Mouse (Mus musculus): ENCODE data around the gene Padi6. TPM values are rescaled to one million over a fixed set of nuclear protein-coding genes. Genes with fewer than 3 reads are reported as not detected.
A peak's percentile ranks its signal among the peaks of the same experiment; 100 is the strongest.

Gene Padi6
- polyA plus RNA-seq, 1 experiment from 2014 or later = not detected

- Histone ChIP-seq H3K9me3 (no peaks in the 10 kb centered on the region), H3K9ac (no peak overlapping the region), H3K4me3 (replicated peaks) (no peak overlapping the region), H3K27ac (no peak overlapping the region), H3K36me3 (replicated peaks) (no peaks in the 10 kb centered on the region), H3K4me2 (no peak overlapping the region), H3K27me3 (no peaks in the 10 kb centered on the region), H3K4me1 (peaks cover 1% of the 10 kb centered on the region; the same call in 1 of the 2 replicates)
- no peak for ATAC-seq (ENCODE audit: low FRiP score)
- WGBS = 77% methylated on average over 16 of the region's 16 CpGs
Measured at GRCm38 (mm10) chr4:140689873-140690655, 52.4 kb downstream of the Padi6 start.

- Histone ChIP-seq H3K27me3 (0 out of 2 replicates have a peak, but pooled peaks cover 3% of the 10 kb centered on the region), H3K36me3 (replicated peaks) (no peaks in the 10 kb centered on the region), H3K9me3 (no peaks in the 10 kb centered on the region), H3K9ac (no peak overlapping the region), H3K4me3 (replicated peaks) (no peak overlapping the region), H3K27ac (no peak overlapping the region), H3K4me1 (peaks cover 13% of the 10 kb centered on the region), H3K4me2 (no peak overlapping the region)
- WGBS = 86% methylated on average over 5 of the region's 5 CpGs
- ATAC-seq (ENCODE audit: low FRiP score) = no peak
Measured at GRCm38 (mm10) chr4:140688826-140689425, 53.5 kb downstream of the Padi6 start.

GRCm38 (mm10) chr4:140688044-140688825 is 54.2 kb downstream of the Padi6 start:
- no peak overlapping the region for H3K9ac ChIP-seq
- H3K36me3 ChIP-seq (replicated peaks) = no peaks in the 10 kb centered on the region
- H3K4me2 ChIP-seq = no peak overlapping the region
- no peak overlapping the region for H3K4me3 ChIP-seq (replicated peaks)
- H3K4me1 ChIP-seq = peaks cover 17% of the 10 kb centered on the region
- ATAC-seq (ENCODE audit: low FRiP score) = no peak
- no peaks in the 10 kb centered on the region for H3K9me3 ChIP-seq
- 0 out of 2 replicates have a peak, but pooled peaks cover 3% of the 10 kb centered on the region for H3K27me3 ChIP-seq
- 72% methylated on average over 12 of the region's 12 CpGs for WGBS
- no peak overlapping the region for H3K27ac ChIP-seq

- H3K36me3 ChIP-seq (replicated peaks) = no peaks in the 10 kb centered on the region
- H3K9ac ChIP-seq = no peak overlapping the region
- no peak for ATAC-seq (ENCODE audit: low FRiP score)
- H3K9me3 ChIP-seq = no peaks in the 10 kb centered on the region
- no peak overlapping the region for H3K27ac ChIP-seq
- H3K4me2 ChIP-seq = no peak overlapping the region
- 0 out of 2 replicates have a peak, but pooled peaks cover 3% of the 10 kb centered on the region for H3K27me3 ChIP-seq
- no peak overlapping the region for H3K4me3 ChIP-seq (replicated peaks)
- 62% methylated on average over 6 of the region's 6 CpGs for WGBS
- peaks cover 17% of the 10 kb centered on the region for H3K4me1 ChIP-seq
Measured at GRCm38 (mm10) chr4:140684881-140685303, 57.6 kb downstream of the Padi6 start.

- Histone ChIP-seq H3K27ac (no peak overlapping the region), H3K9me3 (no peaks in the 10 kb centered on the region), H3K4me3 (replicated peaks) (no peak overlapping the region), H3K27me3 (0 out of 2 replicates have a peak, but pooled peaks cover 3% of the 10 kb centered on the region), H3K36me3 (replicated peaks) (no peaks in the 10 kb centered on the region), H3K4me1 (peaks cover 17% of the 10 kb centered on the region), H3K9ac (no peak overlapping the region), H3K4me2 (0 out of 2 replicates have a peak overlapping the region, but pooled peaks have one; percentile 6)
- 27% methylated on average over 16 of the region's 16 CpGs for WGBS
- ATAC-seq (ENCODE audit: low FRiP score) = no peak
Measured at GRCm38 (mm10) chr4:140684141-140684871, 58.1 kb downstream of the Padi6 start.

GRCm38 (mm10) chr4:140683608-140684007 is 58.8 kb downstream of the Padi6 start:
- Histone ChIP-seq H3K9ac (no peak overlapping the region), H3K4me1 (peaks cover 17% of the 10 kb centered on the region), H3K9me3 (no peaks in the 10 kb centered on the region), H3K27me3 (0 out of 2 replicates have a peak, but pooled peaks cover 6% of the 10 kb centered on the region), H3K4me3 (replicated peaks) (no peak overlapping the region), H3K4me2 (no peak overlapping the region), H3K36me3 (replicated peaks) (no peaks in the 10 kb centered on the region), H3K27ac (no peak overlapping the region)
- ATAC-seq (ENCODE audit: low FRiP score) = no peak
- WGBS = 64% methylated on average over 8 of the region's 8 CpGs

- 74% methylated on average over 8 of the region's 8 CpGs for WGBS
- no peak for ATAC-seq (ENCODE audit: low FRiP score)
- peaks cover 17% of the 10 kb centered on the region for H3K4me1 ChIP-seq
Measured at GRCm38 (mm10) chr4:140680731-140681397, 61.6 kb downstream of the Padi6 start.

GRCm38 (mm10) chr4:140679723-140680380 is 62.6 kb downstream of the Padi6 start:
- Histone ChIP-seq H3K4me3 (replicated peaks) (no peak overlapping the region), H3K9me3 (no peaks in the 10 kb centered on the region), H3K4me2 (no peak overlapping the region), H3K27me3 (0 out of 2 replicates have a peak, but pooled peaks cover 4% of the 10 kb centered on the region), H3K36me3 (replicated peaks) (no peaks in the 10 kb centered on the region), H3K27ac (no peak overlapping the region), H3K9ac (no peak overlapping the region), H3K4me1 (peaks cover 14% of the 10 kb centered on the region)
- 28% methylated on average over 17 of the region's 18 CpGs for WGBS
- ATAC-seq (ENCODE audit: low FRiP score) = no peak

More at GRCm38 (mm10) chr4:140680731-140681397, 61.6 kb downstream of the Padi6 start:
- Histone ChIP-seq H3K9ac (no peak overlapping the region), H3K36me3 (replicated peaks) (no peaks in the 10 kb centered on the region), H3K4me2 (no peak overlapping the region), H3K4me3 (replicated peaks) (no peak overlapping the region), H3K9me3 (no peaks in the 10 kb centered on the region), H3K27me3 (0 out of 2 replicates have a peak, but pooled peaks cover 6% of the 10 kb centered on the region), H3K27ac (no peak overlapping the region)

- Histone ChIP-seq H3K9ac (no peak overlapping the region), H3K9me3 (no peaks in the 10 kb centered on the region), H3K36me3 (replicated peaks) (no peaks in the 10 kb centered on the region), H3K27me3 (0 out of 2 replicates have a peak, but pooled peaks cover 3% of the 10 kb centered on the region), H3K4me2 (no peak overlapping the region), H3K4me1 (peaks cover 6% of the 10 kb centered on the region), H3K27ac (no peak overlapping the region), H3K4me3 (replicated peaks) (no peak overlapping the region)
- ATAC-seq (ENCODE audit: low FRiP score) = no peak
- 12% methylated on average over 5 of the region's 5 CpGs for WGBS
Measured at GRCm38 (mm10) chr4:140679038-140679437, 63.4 kb downstream of the Padi6 start.

All from forebrain, embryonic 12.5 days (tissue).